Mouse (Mus musculus) neural tube, embryonic 10.5 days (tissue): ENCODE data around the gene Thap11.
"Not testable (repeated sequence)": the region's sequence is repeated elsewhere in the genome, so short reads cannot be mapped to it uniquely, and the experiment has no call there.

Experiments used
- DNase-seq: peaks from one replicate; pipeline ENCODE4 v3.0.0-alpha.2; 2017; ENCODE audit warnings: low spot score; ENCODE audit errors: extremely low spot score

Gene Thap11

DNA sequence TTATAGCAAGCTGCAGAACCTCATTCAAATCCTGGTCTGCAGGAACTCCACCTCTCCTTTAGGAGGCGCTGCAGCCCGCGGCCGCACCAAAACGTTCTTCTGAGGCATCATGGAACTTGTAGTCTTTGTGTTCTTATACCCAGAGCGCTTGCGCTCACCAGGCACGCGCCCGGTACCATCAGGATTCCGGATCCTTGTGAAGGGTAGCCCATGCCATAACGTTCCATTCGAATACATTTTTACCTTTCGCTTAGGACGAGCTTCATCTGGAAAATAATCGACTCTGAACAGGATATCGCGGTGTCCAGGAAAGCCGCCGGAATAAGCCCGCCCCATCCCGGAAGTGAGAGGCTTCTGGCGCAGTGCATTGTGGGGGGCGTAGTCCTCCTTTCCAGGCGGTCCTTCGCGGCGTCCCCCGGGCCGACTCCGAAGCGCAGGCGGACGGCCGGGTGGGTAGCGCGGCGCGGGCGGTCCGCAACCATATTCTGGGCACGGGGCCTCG lies at the start of gene Thap11:
Gene Thap11, plus strand, starts transcription at position 418 of the 502 bp plus-strand sequence.
- DNase-seq = peak; percentile 95

- no peak for DNase-seq
These were observed 49.6 kb upstream of the Thap11 start for GRCm38 (mm10) chr8:105805346-105805745.

DNA sequence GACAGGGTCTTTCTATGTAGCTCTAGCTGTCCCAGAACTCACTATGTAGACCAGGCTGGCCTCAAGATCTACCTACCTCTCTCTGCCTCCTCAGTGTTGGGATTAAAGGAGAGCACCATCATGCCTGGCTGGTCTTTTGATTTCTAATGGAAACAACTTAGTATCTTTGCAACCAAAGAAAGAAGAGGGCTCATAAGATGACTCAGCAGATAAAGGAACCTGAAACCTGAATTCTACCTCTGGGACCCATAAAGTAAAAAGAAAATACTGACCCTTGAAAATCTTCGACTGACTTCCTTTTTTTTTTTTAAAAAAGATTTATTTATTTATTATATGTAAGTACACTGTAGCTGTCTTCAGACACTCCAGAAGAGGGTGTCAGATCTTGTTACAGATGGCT lies 49.0 kb upstream of the Thap11 start:
- no peak for DNase-seq

- DNase-seq = no peak
These were observed 47.2 kb upstream of the Thap11 start for GRCm38 (mm10) chr8:105807766-105808165.

- no peak for DNase-seq
These were observed 46.5 kb upstream of the Thap11 start for GRCm38 (mm10) chr8:105808480-105808879.

GRCm38 (mm10) chr8:105810245-105810786 lies 44.6 kb upstream of the Thap11 start:
- DNase-seq = no peak

GRCm38 (mm10) chr8:105811061-105811460 lies 43.9 kb upstream of the Thap11 start:
- DNase-seq = no peak

- DNase-seq = no peak
These were observed 43.4 kb upstream of the Thap11 start for GRCm38 (mm10) chr8:105811543-105811942.

DNA sequence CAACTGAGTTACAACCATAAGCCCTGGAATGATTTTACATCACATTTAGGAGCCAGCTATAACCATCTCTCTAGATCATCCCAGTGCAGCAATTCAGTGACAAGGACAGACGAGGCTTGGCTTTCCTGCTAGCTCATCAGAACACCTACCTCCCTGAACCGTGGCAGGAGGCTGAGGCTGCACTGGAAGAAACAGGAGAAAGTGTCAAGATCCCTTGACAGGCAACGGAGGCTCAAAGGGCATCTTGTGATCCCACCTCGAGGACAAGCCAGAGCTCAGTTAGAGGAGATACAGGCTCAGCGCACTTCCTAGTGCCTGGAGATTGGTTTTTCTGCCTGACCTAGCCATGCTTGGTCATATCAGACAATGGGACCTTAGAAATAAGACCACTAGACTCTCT lies 42.4 kb upstream of the Thap11 start:
- no peak for DNase-seq

- DNase-seq = no peak
These were observed 41.7 kb upstream of the Thap11 start for GRCm38 (mm10) chr8:105813241-105813640.

DNA sequence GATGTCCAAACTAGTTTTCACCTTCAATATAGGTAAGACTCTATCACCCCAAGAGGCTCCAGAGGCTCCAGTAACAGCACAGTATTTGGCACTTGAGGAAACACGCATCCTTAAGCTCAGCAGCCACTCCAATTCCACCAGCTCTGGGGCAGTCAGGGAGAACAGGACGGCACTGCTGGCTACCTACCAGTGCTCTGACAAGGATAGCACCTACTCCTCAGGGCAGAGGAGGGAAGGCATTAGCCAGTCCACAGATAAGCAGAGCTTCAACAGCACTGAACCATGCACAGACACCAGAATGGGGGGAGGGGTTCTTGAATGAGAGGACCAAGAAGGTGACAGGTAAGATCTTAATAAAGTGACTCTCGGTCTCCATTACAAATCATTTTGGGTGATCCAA lies 35.3 kb upstream of the Thap11 start:
- no peak for DNase-seq

DNA sequence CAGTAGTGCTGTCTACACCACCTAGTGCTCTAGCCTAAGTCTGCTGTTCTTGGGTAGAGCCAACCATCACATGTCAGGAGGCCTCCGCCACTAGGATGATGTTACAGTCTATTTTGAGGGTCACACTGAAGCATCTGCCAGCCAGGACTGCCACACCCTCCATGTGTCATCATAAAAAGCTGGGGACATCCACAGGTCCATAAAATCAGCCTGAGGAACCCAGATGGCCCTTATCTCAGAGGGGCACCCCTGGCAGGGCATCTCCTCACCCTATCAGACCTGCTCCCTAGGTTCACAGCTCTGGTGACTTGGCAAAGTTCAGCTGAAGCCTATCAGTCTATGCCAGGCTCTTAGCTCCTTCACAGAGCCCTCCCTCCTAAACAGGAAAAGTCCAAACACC lies 34.0 kb upstream of the Thap11 start:
- no peak for DNase-seq

DNA sequence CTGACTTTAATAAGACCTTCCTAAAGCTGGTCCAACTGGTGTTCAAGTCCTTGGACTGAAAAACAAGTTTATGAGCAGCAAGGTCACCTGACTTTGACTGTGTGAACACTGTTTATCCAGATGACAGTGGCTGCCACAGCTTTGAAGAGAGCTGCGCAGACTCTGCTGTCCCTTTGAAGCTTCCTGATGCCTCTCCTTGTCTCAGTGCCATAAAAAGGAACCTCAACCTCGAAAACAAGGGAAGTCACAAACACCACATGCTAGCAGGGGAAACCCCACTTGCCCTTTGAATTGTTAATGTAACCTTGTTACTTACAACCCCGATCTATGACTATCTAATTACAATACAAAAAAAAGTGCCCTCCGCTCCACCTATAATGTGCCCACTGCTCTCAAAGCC lies 29.4 kb upstream of the Thap11 start:
- no peak for DNase-seq

GRCm38 (mm10) chr8:105826379-105826778 lies 28.6 kb upstream of the Thap11 start:
- DNase-seq = peak; percentile 20

- peak; percentile 96 for DNase-seq
These were observed 27.8 kb upstream of the Thap11 start, which contains the start of the genes Ranbp10 and Tsnaxip1 for GRCm38 (mm10) chr8:105826861-105827848. Gene Ranbp10 (minus strand): TSS chr8:105827350. Gene Tsnaxip1 (plus strand): TSS chr8:105827731.

- not testable (repeated sequence) for DNase-seq
These were observed 21.2 kb upstream of the Thap11 start for GRCm38 (mm10) chr8:105833740-105834139.

DNA sequence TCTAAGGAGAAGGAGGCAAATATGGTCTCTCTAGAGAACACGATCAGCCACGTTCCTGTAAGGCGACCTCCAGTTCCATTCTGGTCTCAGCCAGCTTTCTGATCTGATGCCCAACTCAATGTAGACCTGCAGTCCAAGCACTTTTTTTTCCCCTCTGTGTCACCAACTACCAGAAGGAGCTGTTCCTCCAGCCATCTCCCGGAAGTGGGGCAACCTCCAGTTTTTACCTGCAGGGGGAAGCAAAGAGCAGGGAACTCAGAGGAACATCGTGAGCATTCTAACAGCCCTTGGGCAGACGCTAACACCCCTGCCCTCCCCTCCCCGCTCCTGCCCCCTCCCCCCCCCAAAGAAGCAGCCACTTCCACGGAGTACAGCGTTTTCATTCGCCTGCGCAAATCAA lies 19.6 kb upstream of the Thap11 start:
- DNase-seq = peak; percentile 54

DNA sequence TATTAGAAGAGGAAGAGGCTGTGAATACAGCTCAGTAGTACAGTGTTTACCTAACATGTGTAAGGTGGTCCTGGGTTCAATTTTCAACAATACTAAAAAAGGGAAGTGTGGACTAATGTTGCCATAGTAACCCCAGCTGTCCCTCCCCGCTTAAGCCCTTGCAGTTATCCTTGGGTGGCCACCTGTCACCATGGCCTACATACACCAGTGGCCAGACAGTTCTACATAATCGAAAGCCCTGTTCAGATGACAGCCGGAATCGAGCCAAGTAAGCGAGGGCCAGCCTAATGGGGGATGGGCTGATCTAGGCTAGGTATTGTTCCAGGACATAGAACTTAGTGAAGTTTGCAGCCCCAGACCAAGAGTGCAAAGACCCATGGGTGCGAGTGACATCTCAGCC lies 17.9 kb upstream of the Thap11 start:
- no peak for DNase-seq

- DNase-seq = no peak
These were observed 15.7 kb upstream of the Thap11 start for GRCm38 (mm10) chr8:105839209-105839608.

- no peak for DNase-seq
These were observed 8.3 kb upstream of the Thap11 start for GRCm38 (mm10) chr8:105846678-105847077.

- no peak for DNase-seq
These were observed 4.9 kb upstream of the Thap11 start for GRCm38 (mm10) chr8:105850014-105850413.

- no peak for DNase-seq
These were observed 4.3 kb upstream of the Thap11 start for GRCm38 (mm10) chr8:105850611-105851010.
